20 mouse cellular contexts compared by ENCODE assay signal in the genomic region with DNA sequence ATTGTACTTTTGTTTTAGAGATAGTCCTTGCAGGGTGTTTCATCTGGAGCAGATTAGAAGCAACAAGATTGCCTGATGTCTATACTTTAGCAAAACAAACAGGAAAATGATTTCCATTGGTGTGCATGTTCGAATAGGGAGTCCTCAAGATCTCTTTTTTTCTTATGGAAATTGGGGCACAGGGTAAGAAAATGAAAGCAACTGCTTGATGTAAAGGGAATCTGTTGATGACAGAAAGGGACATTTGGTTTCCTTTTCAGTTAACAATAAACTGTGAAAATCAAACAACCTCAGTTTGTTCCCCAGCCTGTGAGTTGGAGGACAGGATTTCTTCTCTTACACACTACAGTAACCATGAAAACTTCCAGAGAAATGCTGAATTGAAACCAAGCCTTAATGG. TPM values are rescaled to one million over a fixed set of nuclear protein-coding genes. Genes with fewer than 3 reads are reported as not detected.
DNase-seq lines count a peak whose midpoint lies in the region; ATAC-seq and TF ChIP-seq lines count a peak whose summit lies in the region.
"Had no signal": no experiment of that assay in that cellular context is flagged by ENCODE, and none has a peak within 500 bp of the region (broad histone marks: within the 10 kb centered on the region; RNA-seq: fewer than 3 reads in every experiment).

No protein-coding gene starts in this region.

- no peak overlapping the region for H3K4me3 ChIP-seq in midbrain, embryonic 10.5 days
- H3K4me3 ChIP-seq in midbrain, postnatal 0 days (ENCODE audit: low read depth, low read length) = no peak overlapping the region
- no peak overlapping the region for H3K4me3 ChIP-seq in forebrain, embryonic 16.5 days (replicated peaks; ENCODE audit: low read length)
- H3K4me3 ChIP-seq in hindbrain, embryonic 15.5 days = no peak overlapping the region
- H3K4me3 ChIP-seq in midbrain, embryonic 15.5 days = no peak overlapping the region
- H3K4me3 ChIP-seq: embryonic facial prominence, embryonic 12.5 days; limb, embryonic 13.5 days; lung, embryonic 15.5 days had no signal

- no peak for TF ChIP-seq CTCF in midbrain, postnatal 0 days (IDR thresholded peaks at IDR 0.05)

- peak overlapping the region; percentile 49; the same call in 1 of the 2 replicates for H3K27ac ChIP-seq in midbrain, embryonic 10.5 days (replicated peaks)
- no peak overlapping the region for H3K27ac ChIP-seq in midbrain, postnatal 0 days (ENCODE audit: low read depth, low read length)
- no peak overlapping the region for H3K27ac ChIP-seq in forebrain, embryonic 16.5 days (ENCODE audit: low read length)
- H3K27ac ChIP-seq in hindbrain, embryonic 15.5 days (replicated peaks) = 0 out of 2 replicates have a peak overlapping the region, but pooled peaks have one; percentile 5
- 0 out of 2 replicates have a peak overlapping the region, but pooled peaks have one; percentile 9 for H3K27ac ChIP-seq in midbrain, embryonic 15.5 days
- H3K27ac ChIP-seq: embryonic facial prominence, embryonic 12.5 days; kidney, postnatal 0 days; limb, embryonic 13.5 days; liver, embryonic 14.5 days; lung, embryonic 15.5 days; stomach, postnatal 0 days had no signal

- H3K36me3 ChIP-seq in midbrain, embryonic 10.5 days = no peaks in the 10 kb centered on the region
- no peaks in the 10 kb centered on the region for H3K36me3 ChIP-seq in midbrain, postnatal 0 days (ENCODE audit: insufficient read depth, low read length)
- no peaks in the 10 kb centered on the region for H3K36me3 ChIP-seq in forebrain, embryonic 16.5 days (ENCODE audit: control insufficient read depth, insufficient read depth)
- H3K36me3 ChIP-seq in hindbrain, embryonic 15.5 days = no peaks in the 10 kb centered on the region
- H3K36me3 ChIP-seq in midbrain, embryonic 15.5 days (replicated peaks) = no peaks in the 10 kb centered on the region
- H3K36me3 ChIP-seq: embryonic facial prominence, embryonic 12.5 days; limb, embryonic 13.5 days; lung, embryonic 15.5 days had no signal

- H3K4me2 ChIP-seq in midbrain, postnatal 0 days (ENCODE audit: low read depth, low read length, poor library complexity, severe bottlenecking) = no peak overlapping the region
- H3K4me2 ChIP-seq in forebrain, embryonic 16.5 days (ENCODE audit: low read length) = no peak overlapping the region
- no peak overlapping the region for H3K4me2 ChIP-seq in hindbrain, embryonic 15.5 days
- H3K4me2 ChIP-seq in midbrain, embryonic 15.5 days = no peak overlapping the region
- H3K4me2 ChIP-seq: embryonic facial prominence, embryonic 12.5 days; limb, embryonic 13.5 days; lung, embryonic 15.5 days had no signal

- no peaks in the 10 kb centered on the region for H3K27me3 ChIP-seq in midbrain, embryonic 10.5 days (ENCODE audit: low read depth, poor library complexity, severe bottlenecking)
- no peaks in the 10 kb centered on the region for H3K27me3 ChIP-seq in midbrain, postnatal 0 days (ENCODE audit: insufficient read depth, low read length)
- no peaks in the 10 kb centered on the region for H3K27me3 ChIP-seq in forebrain, embryonic 16.5 days (replicated peaks; ENCODE audit: control insufficient read depth, insufficient read depth, low read length)
- no peaks in the 10 kb centered on the region for H3K27me3 ChIP-seq in hindbrain, embryonic 15.5 days
- H3K27me3 ChIP-seq in midbrain, embryonic 15.5 days (replicated peaks) = no peaks in the 10 kb centered on the region
- H3K27me3 ChIP-seq: embryonic facial prominence, embryonic 12.5 days; limb, embryonic 13.5 days; lung, embryonic 15.5 days had no signal

- H3K9me3 ChIP-seq in midbrain, embryonic 10.5 days (replicated peaks) = no peaks in the 10 kb centered on the region
- no peaks in the 10 kb centered on the region for H3K9me3 ChIP-seq in midbrain, postnatal 0 days (ENCODE audit: low read length)
- no peaks in the 10 kb centered on the region for H3K9me3 ChIP-seq in forebrain, embryonic 16.5 days (ENCODE audit: control insufficient read depth, low read length)
- no peaks in the 10 kb centered on the region for H3K9me3 ChIP-seq in hindbrain, embryonic 15.5 days
- H3K9me3 ChIP-seq in midbrain, embryonic 15.5 days = no peaks in the 10 kb centered on the region
- H3K9me3 ChIP-seq: embryonic facial prominence, embryonic 12.5 days; limb, embryonic 13.5 days; lung, embryonic 15.5 days had no signal

- no peak overlapping the region for H3K9ac ChIP-seq in midbrain, postnatal 0 days (replicated peaks; ENCODE audit: low read length, poor library complexity, severe bottlenecking)
- H3K9ac ChIP-seq in forebrain, embryonic 16.5 days (replicated peaks; ENCODE audit: low read depth, low read length) = no peak overlapping the region
- no peak overlapping the region for H3K9ac ChIP-seq in hindbrain, embryonic 15.5 days
- H3K9ac ChIP-seq in midbrain, embryonic 15.5 days = no peak overlapping the region
- H3K9ac ChIP-seq: embryonic facial prominence, embryonic 12.5 days; limb, embryonic 13.5 days; liver, embryonic 14.5 days; lung, embryonic 15.5 days had no signal

- ATAC-seq in midbrain, postnatal 0 days (ENCODE audit: low FRiP score) = no peak
- peak; percentile 33; the same call in 1 of the 2 replicates for ATAC-seq in forebrain, embryonic 16.5 days
- ATAC-seq in hindbrain, embryonic 15.5 days (ENCODE audit: low FRiP score, low read depth) = no peak
- ATAC-seq in midbrain, embryonic 15.5 days (replicated peaks) = no peak

- no peak for DNase-seq in midbrain, embryonic 10.5 days (ENCODE audit: low spot score)
- DNase-seq in midbrain, postnatal 0 days (ENCODE audit: low spot score) = no peak
- DNase-seq in yolk sac, embryonic 10.5 days (ENCODE audit: low spot score) = no peak
- DNase-seq in thymus, postnatal 25 days = no peak
- DNase-seq in layer of hippocampus, adult 18-20 months (ENCODE audit: low spot score in 2 of 2) = no peak
- DNase-seq: B cell, adult 2 months; cerebellum, adult 9-11 months; gastrocnemius, postnatal 25 days; kidney, adult 18-20 months; lung, postnatal 4 days; thymus, postnatal 36 days had no signal

- WGBS in midbrain, embryonic 10.5 days = 74% methylated on average over 1 of the region's 1 CpGs
- WGBS in midbrain, postnatal 0 days = 46% methylated on average over 1 of the region's 1 CpGs
- 15% methylated on average over 1 of the region's 1 CpGs for WGBS in forebrain, embryonic 16.5 days
- 45% methylated on average over 1 of the region's 1 CpGs for WGBS in hindbrain, embryonic 15.5 days
- WGBS in midbrain, embryonic 15.5 days = 28% methylated on average over 1 of the region's 1 CpGs

- H3K4me1 ChIP-seq in midbrain, embryonic 10.5 days = peaks cover 10% of the 10 kb centered on the region
- H3K4me1 ChIP-seq in midbrain, postnatal 0 days (ENCODE audit: insufficient read depth, low read length) = no peaks in the 10 kb centered on the region
- peaks cover 7% of the 10 kb centered on the region for H3K4me1 ChIP-seq in forebrain, embryonic 16.5 days (replicated peaks; ENCODE audit: control insufficient read depth, insufficient read depth, low read length)
- H3K4me1 ChIP-seq in hindbrain, embryonic 15.5 days (replicated peaks) = no peaks in the 10 kb centered on the region
- H3K4me1 ChIP-seq in midbrain, embryonic 15.5 days = peaks cover 4% of the 10 kb centered on the region
- H3K4me1 ChIP-seq: embryonic facial prominence, embryonic 12.5 days; limb, embryonic 13.5 days had no signal

RNA-seq across cellular contexts. Expression of a gene that starts 47.4 kb away (rescaled TPM):
- 38.4 and 46.3 TPM in 2 replicates for polyA plus RNA-seq in midbrain, embryonic 10.5 days (2016; fragmentation: Nextera tagmentation; extraction: Ambion mirVana)
- 30.5 and 53.5 TPM in 2 replicates for total RNA-seq in midbrain, postnatal 0 days (2014; rRNA removed)
- polyA plus RNA-seq in midbrain, postnatal 0 days (2015; fragmentation: Nextera tagmentation; extraction: Ambion mirVana) = 163 and 185 TPM in 2 replicates
- polyA plus RNA-seq in forebrain, embryonic 16.5 days (2015; fragmentation: Nextera tagmentation; extraction: Ambion mirVana) = 125 and 131 TPM in 2 replicates
- polyA plus RNA-seq in hindbrain, embryonic 15.5 days (2015; fragmentation: Nextera tagmentation; extraction: Ambion mirVana) = 150 and 170 TPM in 2 replicates
- polyA plus RNA-seq in midbrain, embryonic 15.5 days (2015; fragmentation: Nextera tagmentation; extraction: Ambion mirVana) = 131 and 134 TPM in 2 replicates
- 100 to 1,000 TPM; 218 to 219 TPM for total RNA-seq in layer of hippocampus, adult 18-20 months (2021)

RNA-seq across cellular contexts. Expression of a gene that starts 53.9 kb away (rescaled TPM):
- 22.8 and 28.8 TPM in 2 replicates for polyA plus RNA-seq in midbrain, embryonic 10.5 days (2016; fragmentation: Nextera tagmentation; extraction: Ambion mirVana)
- total RNA-seq in midbrain, postnatal 0 days (2014; rRNA removed) = 16.1 and 17.6 TPM in 2 replicates
- polyA plus RNA-seq in midbrain, postnatal 0 days (2015; fragmentation: Nextera tagmentation; extraction: Ambion mirVana) = 41.9 and 44.2 TPM in 2 replicates
- polyA plus RNA-seq in forebrain, embryonic 16.5 days (2015; fragmentation: Nextera tagmentation; extraction: Ambion mirVana) = 44.2 and 45.1 TPM in 2 replicates
- 43.4 and 51.4 TPM in 2 replicates for polyA plus RNA-seq in hindbrain, embryonic 15.5 days (2015; fragmentation: Nextera tagmentation; extraction: Ambion mirVana)
- polyA plus RNA-seq in midbrain, embryonic 15.5 days (2015; fragmentation: Nextera tagmentation; extraction: Ambion mirVana) = 43.3 and 43.4 TPM in 2 replicates
- 10 to 100 TPM; 54.5 to 60.6 TPM for total RNA-seq in layer of hippocampus, adult 18-20 months (2021)

Comparison
In these comparisons a context has a peak if more than half of its experiments do, and no peak if none do; other contexts are left out.
1. H3K27ac ChIP-seq: peak in midbrain, embryonic 10.5 days (single experiment), hindbrain, embryonic 15.5 days (single experiment) and midbrain, embryonic 15.5 days (single experiment); none in midbrain, postnatal 0 days (single experiment) and forebrain, embryonic 16.5 days (single experiment).